Mouse (Mus musculus) cortical plate, adult 2 months (tissue): ENCODE measurements around the gene Atp1a1.

Experiments used
- CTCF ChIP-seq: fragments of 200-500 bp; IDR thresholded peaks from 2 replicates; pipeline ENCODE4 v1.5.1; 2011; ENCODE audit warnings: mild to moderate bottlenecking, control low read depth, low read length; ENCODE audit not compliant: insufficient read depth; ENCODE audit errors: extremely low read depth
- POLR2A ChIP-seq: fragments of 200-500 bp; IDR thresholded peaks from 2 replicates; pipeline ENCODE4 v1.6.1; 2011; ENCODE audit warnings: mild to moderate bottlenecking, low read length, control low read depth; ENCODE audit not compliant: insufficient read depth; ENCODE audit errors: extremely low read depth

DNA sequence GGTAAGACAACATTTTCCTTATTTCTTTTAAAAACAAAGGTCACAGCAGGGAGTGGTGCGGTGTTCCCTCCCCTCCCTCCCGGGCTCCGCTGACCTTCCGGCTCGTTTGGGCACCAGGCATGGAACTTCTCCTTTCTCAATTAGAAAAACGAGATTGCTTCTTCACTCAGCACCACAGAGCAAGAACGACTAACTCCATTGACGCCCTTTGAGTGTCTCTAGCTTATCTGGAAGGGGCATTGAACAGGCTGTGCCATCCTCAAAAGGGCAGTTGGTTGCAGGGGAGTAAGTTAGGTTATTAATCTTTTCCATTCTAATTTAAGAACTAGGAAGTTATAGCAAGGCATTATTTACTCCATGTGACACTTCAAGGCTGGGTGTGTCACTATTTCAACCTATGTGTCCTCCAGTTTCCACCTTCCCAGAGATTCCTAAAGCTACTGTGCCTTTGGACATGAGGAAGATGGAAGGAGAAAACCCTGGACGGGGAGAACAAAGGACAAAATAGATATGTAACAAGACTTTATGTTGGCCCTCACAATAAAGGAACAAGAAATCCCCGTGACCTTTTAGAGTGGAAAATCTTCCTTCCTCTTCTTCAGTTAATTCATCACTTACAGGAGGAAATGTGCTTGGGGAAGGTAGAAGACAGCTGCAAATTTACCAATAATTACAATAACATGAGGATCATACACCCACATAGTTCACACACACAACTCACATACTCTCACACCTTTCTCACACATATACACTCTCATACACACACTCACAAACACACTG lies 7.0 kb downstream of the Atp1a1 start:
- no peak for TF ChIP-seq POLR2A
- no peak for TF ChIP-seq CTCF
